Mouse (Mus musculus): ENCODE data around the gene Gstm4.

Gene Gstm4

GRCm38 (mm10) chr3:108044394-108045140 lies at the start of gene Gstm4:
TSS of gene Gstm4 (minus strand) at chr3:108044894.
- DNase-seq (ENCODE audit: extremely low spot score): peak; percentile 78

DNA sequence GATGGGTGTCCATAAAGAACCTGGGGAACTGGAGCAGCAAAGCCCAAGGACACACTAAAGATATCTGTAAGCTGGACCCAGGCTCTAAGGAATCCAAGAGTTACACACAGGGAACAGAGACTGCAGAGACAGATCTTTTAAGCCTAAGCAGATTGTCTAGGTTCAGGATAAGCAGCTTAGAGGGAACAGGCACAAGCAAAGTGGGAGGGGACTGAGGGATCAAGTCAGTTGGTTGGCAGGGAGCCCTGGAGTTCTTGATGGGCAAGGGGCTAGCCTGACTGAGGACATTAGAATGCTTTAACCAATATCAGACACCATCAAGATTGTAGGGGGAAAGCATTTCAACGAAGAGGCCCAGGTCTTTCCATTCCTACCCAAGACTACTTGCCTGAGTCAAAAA lies 49.5 kb upstream of the Gstm4 start:
- no peak for DNase-seq (ENCODE audit: extremely low spot score)

DNA sequence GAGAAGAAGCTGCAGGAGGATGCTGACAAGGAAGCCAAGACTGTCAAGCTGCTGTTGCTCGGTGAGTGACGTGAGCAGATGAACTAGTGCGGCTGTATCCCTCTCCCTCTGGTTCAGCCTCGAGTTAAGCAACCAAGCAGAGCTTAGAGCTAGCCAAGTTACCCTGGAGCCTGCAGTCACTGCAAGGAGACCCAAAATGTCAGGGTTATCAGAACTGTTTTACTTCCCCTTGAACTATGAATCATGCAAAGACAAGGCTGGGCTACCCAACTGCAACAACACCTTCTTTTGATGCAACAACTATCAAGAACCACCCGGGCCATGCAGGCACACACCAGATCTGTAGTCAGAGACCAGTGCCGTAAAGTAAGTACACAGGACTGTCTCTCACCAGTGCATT lies 48.6 kb upstream of the Gstm4 start:
- no peak for DNase-seq (ENCODE audit: extremely low spot score)

DNA sequence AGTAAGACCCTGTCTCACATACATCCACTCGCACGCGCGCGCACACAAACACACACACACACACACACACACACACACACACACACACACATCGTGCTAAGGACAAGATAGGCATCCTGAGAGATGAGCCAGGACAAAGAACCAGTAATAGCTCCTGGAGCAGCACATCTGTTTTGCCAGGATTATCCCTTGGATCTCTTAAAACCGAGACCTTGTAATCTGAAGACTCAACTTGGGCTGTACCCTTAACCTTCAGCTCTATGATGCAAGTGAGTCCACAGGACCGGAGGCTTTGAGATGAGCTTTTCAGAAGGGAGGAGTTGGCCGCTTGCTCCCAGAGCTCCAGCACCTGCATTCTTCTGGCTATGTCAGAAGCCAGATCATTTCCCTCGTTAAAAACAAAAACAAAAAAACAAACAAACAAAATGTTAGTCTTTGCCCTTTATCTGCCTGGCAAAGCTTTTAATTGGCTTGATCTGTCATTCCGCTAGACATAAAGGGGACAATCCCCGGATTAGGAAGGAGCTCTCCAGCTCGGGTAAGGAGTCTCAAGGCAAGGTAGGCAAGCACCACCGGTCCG lies 47.9 kb upstream of the Gstm4 start, which contains the start of gene Gnat2:
Gnat2 (plus strand) TSS at position 254 of the 580 bp plus-strand sequence.
- no peak for DNase-seq (ENCODE audit: extremely low spot score)

GRCm38 (mm10) chr3:108092030-108092429 lies 47.3 kb upstream of the Gstm4 start:
- no peak for DNase-seq (ENCODE audit: extremely low spot score)

GRCm38 (mm10) chr3:108090561-108090960 lies 45.9 kb upstream of the Gstm4 start:
- no peak for DNase-seq (ENCODE audit: extremely low spot score)

DNA sequence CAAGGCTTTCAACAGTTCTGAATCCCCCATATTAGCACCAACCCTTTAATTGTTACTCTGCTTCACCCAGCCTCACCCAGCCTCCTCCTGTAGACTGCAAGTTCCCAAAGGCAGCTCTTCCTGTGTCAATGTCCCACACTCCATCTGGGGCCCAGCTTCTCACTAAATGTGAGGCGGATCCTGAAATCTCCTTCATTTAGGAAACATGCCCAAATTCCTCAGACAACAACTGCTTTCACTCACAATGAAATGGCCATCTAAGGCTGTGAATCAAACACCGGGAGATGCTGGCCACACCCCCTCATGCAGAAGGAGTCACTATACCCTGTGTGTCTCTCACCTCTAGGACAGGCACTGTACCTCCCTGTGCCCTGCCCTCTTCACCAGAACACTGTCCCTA lies 45.2 kb upstream of the Gstm4 start:
- no peak for DNase-seq (ENCODE audit: extremely low spot score)

GRCm38 (mm10) chr3:108088842-108089380 lies 44.2 kb upstream of the Gstm4 start:
- DNase-seq (ENCODE audit: extremely low spot score): no peak

DNA sequence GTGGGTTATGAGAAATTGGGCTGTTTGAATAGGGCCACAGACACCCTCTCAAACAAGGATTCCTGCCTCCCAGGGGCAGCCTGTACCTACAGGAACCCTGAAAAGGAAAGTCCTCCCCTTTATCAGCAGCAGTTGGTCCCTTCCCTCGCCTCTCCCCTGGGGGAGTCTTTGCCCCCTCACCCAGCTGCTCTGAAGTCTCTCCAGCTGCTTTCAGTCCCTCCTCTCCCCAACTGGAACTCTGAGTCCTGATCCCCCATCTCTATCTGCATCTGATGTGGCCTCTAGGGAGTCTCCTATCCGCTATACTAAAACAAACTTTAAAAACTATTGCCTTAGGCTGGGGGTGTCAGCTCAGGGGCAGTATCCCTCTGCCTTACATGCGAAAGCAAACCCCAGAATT lies 42.6 kb upstream of the Gstm4 start:
- no peak for DNase-seq (ENCODE audit: extremely low spot score)

DNA sequence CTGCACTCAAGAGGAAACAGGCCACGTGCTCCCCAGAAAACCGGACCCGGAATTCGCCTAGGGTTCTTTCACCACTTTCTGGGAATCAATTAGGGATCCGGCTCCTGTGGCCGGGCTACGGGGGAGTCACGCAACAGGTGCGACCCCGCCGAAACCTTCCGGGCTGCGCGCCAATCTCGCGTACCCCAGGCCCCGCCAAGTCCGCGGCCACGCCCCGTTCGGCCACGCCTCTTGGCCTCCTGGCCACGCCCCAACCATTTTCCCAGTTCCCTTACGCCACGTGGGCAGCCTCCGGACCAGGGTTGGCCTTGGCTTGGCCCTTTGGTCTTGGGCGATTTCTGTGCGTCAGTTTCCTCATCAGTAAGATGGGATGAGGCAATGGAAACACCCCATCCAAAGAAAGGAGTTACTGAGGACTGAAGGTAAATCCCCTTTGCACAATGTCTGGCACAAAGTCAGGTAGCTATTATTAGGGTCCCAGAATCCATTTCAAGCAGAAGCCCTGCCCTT lies 41.8 kb upstream of the Gstm4 start, which contains the start of gene Ampd2:
Ampd2 (minus strand) TSS at position 182 of the 510 bp plus-strand sequence.
- DNase-seq (ENCODE audit: extremely low spot score): peak; percentile 95

DNA sequence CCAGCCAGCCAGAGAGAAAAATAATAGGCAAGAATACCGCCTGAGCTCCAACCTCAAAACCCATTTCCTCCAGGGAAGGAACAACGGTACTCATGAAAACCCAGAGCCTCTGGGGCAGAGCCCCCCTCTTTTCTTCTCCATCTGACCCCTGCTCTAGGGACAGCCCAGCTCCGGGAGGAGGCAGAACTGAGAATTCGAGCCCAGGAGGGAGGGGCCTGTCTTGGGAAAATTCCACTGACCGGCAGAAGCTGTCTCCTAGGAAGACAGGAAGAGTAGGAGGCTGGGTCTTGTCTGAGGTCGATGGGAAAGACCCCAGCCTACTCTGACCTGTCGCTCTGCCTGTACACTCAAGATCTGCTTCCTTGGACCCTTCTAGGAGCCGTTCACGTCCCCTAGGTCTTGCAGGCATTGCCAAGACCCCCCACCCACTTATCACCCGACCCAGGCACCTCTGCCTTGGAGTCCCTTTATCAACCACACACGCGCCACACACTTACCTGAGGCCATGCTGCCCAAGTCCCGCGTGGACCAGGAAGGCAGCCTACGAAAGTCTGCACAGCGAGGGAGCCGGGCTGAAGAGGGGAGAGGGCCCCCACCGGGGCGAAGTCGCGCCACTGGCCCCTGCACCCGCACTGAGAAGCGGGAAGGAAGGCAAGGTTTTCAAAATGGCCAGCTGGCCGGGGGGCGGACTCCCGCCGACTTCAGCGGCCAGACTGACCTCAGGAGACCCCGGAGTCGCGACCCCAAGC lies 41.2 kb upstream of the Gstm4 start:
- peak; percentile 79 for DNase-seq (ENCODE audit: extremely low spot score)

DNA sequence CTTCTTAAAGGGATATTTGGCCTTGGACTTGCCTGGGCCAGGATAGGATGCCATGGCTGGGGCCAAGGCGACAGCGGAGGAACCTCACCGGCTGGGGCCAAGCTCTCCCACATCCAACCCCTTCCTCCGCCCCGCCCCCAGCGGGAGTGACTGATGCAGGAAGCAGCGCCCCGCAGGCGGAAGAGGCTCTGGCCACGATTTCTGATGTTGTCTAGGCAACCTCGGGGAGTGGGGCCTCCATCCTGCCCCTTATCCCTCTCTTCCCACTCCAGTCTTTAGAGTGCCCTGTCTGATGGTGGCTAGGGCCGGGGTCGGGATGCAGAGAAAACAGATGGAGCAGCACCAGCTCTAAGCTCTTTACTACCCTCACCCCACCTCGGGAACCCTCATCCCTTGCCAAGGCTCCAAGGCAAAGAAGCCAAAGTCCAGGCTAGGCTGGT lies 40.6 kb upstream of the Gstm4 start:
- peak; percentile 87 for DNase-seq (ENCODE audit: extremely low spot score)

- DNase-seq (ENCODE audit: extremely low spot score): no peak
These were observed 40.1 kb upstream of the Gstm4 start for GRCm38 (mm10) chr3:108084767-108085270.

DNA sequence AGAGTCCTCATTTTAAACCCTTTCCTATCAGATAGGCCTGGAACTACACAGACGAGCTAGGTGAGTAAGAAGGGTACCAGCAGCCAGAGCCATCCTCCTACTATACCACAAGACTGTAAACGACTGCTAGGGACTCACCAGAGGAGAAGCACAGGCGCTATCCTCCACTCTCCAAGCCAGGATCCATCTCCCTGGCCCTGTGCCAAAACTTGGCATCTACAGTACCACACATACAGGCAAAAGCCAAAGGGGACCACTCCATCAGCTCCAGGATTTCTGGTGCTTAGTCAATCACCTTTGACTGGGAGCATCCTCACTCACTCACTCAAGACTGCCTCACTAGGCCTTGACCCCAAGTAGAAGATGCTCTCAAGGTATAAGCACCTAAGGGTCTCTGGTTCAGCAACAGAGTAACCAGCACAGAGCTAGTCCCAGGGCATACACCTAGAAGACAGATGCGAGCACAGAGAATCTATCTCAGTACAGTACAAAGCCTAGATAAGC lies 39.3 kb upstream of the Gstm4 start:
- DNase-seq (ENCODE audit: extremely low spot score): no peak

- no peak for DNase-seq (ENCODE audit: extremely low spot score)
These were observed 38.5 kb upstream of the Gstm4 start for GRCm38 (mm10) chr3:108083161-108083560.

DNA sequence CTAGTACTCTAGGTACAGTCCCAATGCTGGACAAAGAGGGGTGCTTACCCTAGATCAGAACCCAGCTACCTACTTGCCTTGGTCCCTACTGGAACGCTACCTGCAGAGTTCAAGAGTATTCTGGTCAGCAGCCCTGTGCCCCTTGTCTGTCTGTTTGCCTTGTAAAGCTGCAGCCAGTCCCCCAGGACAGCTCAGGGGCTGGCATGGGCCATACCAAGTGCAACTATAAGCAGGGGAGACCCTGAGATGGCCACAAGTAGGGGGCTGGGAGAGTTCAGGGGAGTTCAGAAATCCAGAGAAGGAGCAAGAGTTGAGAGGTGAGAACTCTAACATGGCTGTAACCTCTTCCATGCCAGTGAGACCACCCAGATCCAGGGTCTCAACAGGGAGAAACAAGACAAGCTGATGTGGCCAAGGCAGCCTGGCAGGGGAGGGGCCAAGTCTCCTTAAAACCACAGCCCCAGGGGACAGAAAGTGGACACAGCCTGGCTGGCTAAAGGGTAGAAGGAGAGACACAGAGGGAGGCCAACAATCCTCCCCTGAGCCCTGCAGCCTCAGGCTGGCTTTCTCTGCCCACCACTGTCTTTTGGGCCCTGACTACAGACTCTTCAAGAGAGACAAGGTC lies 37.7 kb upstream of the Gstm4 start:
- no peak for DNase-seq (ENCODE audit: extremely low spot score)

- no peak for DNase-seq (ENCODE audit: extremely low spot score)
These were observed 37.0 kb upstream of the Gstm4 start for GRCm38 (mm10) chr3:108081681-108082080.

DNA sequence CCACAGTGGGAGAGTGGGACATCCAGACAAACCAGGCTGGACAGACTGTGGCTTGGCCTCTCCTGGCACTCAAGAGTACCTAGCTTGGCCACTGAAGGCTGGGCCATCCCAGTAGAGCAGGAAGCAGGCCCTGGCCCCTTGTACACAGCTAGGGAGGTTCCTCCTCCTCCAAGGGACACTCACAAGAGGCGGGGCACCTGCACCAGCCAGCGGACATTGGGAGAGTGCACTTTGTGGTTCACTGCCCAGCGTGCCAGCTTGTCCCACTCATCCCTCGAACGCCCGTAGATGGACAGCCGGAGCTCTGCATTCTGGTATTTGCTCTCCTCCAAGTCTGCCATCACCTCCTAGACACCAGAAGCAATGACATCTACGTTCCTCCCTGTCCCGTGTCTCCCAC lies 32.1 kb upstream of the Gstm4 start:
- no peak for DNase-seq (ENCODE audit: extremely low spot score)

- no peak for DNase-seq (ENCODE audit: extremely low spot score)
These were observed 28.4 kb upstream of the Gstm4 start for GRCm38 (mm10) chr3:108072983-108073569.

All from embryo, embryonic 9.5 days (tissue).